Mouse (Mus musculus): ENCODE results near the gene Zfp282.

The Zfp282 gene

GRCm38 (mm10) chr6:47903587-47903986, 26.6 kb downstream of the Zfp282 start:
- DNase-seq (ENCODE audit: low read depth): no peak

DNA sequence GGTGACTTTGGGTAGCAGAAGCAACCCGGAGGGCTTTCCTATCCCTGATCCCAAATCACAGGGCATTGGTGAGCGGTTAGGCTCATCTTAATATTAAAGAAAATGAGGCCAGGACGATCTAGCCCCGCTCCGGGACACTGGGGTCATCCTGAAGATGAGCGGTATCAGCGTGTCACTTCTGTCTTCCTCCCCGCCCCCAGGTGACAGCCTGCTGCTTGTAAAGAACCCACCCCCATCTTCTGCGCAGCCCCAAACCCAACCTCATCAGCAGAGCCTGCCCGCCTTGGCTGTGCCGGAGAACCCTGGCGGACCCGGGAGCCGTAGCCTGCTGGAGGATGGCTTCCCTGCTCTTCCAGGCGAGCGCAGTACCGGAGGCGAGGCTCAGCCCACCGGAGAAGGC, 27.4 kb downstream of the Zfp282 start:
- no peak for DNase-seq (ENCODE audit: low read depth)

DNA sequence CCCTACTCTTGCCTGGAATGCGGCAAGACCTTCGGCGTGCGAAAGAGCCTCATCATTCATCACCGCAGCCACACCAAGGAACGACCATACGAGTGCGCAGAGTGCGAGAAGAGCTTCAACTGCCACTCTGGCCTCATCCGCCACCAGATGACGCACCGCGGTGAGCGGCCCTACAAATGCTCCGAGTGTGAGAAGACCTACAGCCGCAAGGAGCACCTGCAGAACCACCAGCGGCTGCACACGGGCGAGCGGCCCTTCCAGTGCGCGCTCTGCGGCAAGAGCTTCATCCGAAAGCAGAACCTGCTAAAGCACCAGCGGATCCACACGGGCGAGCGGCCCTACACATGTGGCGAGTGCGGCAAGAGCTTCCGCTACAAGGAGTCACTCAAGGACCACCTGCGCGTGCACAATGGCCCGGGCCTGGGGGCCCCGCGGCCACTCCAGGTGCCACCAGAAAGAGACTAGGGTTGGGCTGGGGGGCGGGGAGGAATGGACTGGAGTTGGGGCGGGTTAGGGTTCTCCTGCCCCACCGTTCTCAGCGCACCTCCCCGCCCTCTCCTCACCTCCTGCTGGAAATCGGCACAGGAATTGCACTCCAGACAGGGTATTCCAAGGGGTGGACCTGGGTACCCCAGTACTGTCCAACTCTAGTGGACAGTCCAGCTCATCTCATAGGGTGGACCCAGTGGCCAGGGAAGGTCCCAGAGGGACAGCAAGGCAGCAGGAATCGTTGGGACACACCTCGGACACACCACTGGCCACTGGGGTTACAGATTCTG, 28.1 kb downstream of the Zfp282 start:
- DNase-seq (ENCODE audit: low read depth): no peak

- DNase-seq (ENCODE audit: low read depth): no peak
Measured at GRCm38 (mm10) chr6:47906326-47906725, 29.3 kb downstream of the Zfp282 start.

DNA sequence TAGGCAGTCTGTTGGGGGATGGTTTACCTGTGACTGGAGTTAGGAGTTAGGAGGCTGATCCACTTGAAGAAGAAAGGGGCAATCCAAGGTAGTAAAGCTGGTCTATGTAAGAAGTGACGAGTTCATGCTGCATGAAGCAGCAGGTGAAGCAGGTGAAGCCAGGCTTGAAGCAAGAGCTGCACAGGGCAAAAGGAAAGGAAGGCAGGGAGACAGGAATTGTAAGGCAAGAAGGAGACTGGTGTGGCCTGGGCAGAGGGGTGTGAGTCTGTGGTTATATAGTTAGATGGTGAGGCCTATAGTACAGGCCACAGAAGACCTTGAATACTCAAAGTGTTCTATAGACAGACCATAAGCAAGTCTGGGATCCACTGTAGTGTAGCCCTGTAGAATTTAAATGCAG, 32.0 kb downstream of the Zfp282 start:
- no peak for DNase-seq (ENCODE audit: low read depth)

GRCm38 (mm10) chr6:47911650-47912049, 34.6 kb downstream of the Zfp282 start:
- no peak for DNase-seq (ENCODE audit: low read depth)

GRCm38 (mm10) chr6:47912991-47913390, 36.0 kb downstream of the Zfp282 start:
- no peak for DNase-seq (ENCODE audit: low read depth)

GRCm38 (mm10) chr6:47917051-47917450, 40.0 kb downstream of the Zfp282 start:
- DNase-seq (ENCODE audit: low read depth): no peak

DNA sequence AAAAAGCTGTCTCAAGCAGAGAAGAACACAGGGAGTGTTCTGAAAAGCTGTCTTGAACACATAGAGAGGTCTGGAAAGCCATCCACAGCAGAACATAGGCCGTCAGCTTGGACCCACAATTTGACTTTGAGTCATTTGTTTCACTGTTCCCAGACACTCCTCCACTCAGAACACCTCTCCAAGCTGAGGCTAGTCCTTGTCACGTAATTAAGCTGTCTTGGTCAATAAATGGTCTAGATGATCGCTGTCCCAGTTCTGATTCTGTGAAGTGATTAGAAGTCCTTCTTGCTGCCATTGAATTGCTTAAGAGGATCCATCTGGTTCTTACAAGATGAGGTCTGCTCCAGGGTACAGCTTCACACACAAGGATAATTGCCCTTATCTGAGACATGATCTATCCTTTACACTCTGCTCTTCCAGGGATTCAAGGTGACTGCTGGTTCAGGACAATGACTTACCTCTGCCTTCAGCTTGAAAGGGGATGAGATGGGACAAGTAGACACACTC, 41.8 kb downstream of the Zfp282 start:
- no peak for DNase-seq (ENCODE audit: low read depth)

- no peak for DNase-seq (ENCODE audit: low read depth)
Measured at GRCm38 (mm10) chr6:47919646-47920446, 42.8 kb downstream of the Zfp282 start.

DNA sequence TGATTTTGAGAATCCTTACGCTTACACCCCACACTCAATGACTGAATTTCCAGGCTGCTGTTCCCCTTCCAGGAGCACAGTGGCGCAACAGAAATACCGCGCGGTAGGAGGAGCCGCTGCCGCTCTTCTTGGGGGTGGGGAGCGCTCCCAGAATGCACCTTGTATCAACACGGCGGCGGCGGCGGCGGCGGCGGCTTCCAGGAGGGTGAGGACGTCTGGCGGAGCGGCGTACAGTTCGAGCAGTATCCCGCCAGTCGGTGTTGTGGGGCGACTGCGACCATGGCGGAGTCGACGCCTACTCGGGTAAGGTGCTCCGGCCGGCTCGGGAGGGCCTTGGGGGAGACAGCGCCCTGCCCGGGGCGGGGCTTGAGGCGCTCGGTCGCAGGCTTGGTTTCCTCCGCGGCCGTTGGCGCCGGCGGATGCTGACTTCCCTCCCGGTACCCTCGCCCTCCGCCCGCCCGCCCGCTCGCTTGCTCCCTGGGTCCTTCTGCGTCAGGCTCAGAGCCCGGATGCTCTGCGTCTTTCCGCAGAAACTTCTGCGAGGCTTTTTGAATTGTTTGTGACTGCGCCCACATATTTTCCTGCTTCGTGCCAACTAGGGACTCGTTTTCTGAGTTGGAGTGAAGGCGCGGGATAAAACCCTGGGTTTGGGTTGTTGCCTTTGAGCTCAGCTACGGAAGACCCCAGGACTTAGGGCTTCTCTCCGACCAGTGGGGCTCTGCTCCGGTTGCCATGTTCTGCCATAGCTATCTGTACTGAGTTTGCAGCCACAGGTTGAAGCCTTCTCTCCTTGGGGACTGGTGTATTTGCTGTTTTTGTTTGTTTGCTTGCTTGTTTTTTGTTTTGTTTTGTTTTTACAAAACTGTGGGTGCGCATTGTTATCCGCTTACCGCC, 43.7 kb downstream of the Zfp282 start, which contains the start of gene Zfp212:
Zfp212 (plus strand) TSS at position 30 of the 894 bp plus-strand sequence.
- peak; percentile 79 for DNase-seq (ENCODE audit: low read depth)

GRCm38 (mm10) chr6:47942461-47942860, 65.5 kb downstream of the Zfp282 start:
- DNase-seq (ENCODE audit: low read depth): no peak

- no peak for DNase-seq (ENCODE audit: low read depth)
Measured at GRCm38 (mm10) chr6:47943021-47943691, 66.2 kb downstream of the Zfp282 start.

DNA sequence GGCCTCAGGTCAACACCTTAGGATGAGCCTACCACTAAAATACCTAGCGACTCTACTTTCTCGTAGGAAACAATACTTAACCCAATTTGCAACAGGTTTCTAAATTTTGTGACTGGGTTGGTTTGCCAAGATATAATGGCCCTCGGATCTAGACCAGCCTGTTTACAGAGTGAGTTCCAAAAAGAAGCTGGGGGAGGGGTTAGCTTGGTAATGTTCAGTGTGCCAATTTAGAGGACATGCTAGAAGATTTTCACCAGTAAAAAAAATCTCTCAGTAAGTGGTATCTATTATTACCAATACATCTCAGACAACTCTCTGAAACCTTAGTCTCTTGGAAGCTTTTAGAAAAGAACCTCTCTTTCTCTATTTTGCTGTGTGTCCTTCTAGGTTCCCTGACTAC, 66.7 kb downstream of the Zfp282 start:
- no peak for DNase-seq (ENCODE audit: low read depth)

- DNase-seq (ENCODE audit: low read depth): no peak
Measured at GRCm38 (mm10) chr6:47947388-47947787, 70.4 kb downstream of the Zfp282 start.

DNA sequence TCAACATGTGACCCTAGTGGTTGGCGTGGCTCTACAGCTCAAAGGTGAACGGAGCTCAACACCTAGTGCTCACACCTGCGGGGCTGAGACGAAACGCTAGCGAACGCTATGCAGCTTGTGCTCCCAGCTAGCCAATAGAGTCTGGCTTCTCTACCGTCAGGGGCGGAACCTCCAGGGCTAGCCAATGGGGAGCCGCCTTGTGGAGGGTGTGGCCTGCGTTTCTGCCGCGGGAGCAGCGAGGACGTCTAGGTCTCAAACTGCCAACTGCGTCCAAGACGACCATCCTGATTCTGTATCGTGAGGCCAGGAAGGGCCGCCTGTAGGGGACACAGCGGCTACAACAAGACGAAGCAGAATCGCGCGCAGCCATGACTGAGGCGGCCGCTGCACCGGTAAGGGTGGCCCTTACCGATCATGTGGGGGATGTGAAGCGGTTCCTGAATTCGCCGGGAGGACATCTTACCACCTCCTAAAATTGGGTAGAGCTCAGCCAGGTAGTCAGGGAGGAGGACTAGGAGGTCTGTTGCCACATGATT, 76.3 kb downstream of the Zfp282 start, which contains the start of gene Zfp956:
Zfp956 (plus strand) TSS at position 200 of the 536 bp plus-strand sequence.
- DNase-seq (ENCODE audit: low read depth): peak; percentile 88

DNA sequence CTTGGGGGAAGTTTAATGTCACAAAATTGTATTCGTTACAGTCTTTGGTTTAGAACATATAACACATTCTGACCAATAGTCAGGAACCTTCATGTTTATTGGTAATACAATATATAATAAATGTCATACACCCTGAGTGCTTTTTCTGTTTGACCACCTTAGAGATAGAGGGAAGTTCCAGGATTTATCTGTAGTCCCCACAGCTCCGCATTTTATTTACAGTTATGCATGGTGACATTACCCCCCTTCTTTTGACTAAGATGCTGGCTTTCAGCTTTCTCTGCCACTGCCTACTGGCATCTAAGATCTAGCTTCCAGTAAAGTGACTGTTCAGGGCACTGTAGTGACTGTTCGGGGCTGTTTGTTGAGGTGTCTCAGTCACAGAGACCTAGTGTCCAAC, 77.4 kb downstream of the Zfp282 start:
- DNase-seq (ENCODE audit: low read depth): no peak

- no peak for DNase-seq (ENCODE audit: low read depth)
Measured at GRCm38 (mm10) chr6:47957816-47958215, 80.8 kb downstream of the Zfp282 start.

Data from c-Kit-positive CD71-negative TER-119-negative erythroid progenitor cells, embryonic 14.5 days (primary cell).